Mouse (Mus musculus) limb, embryonic 11.5 days (tissue): ENCODE data around the gene Sgsm2. TPM values are rescaled to one million over a fixed set of nuclear protein-coding genes. Genes with fewer than 3 reads are reported as not detected.

Experiments used
- ATAC-seq: fragments of 200-750 bp; cut with Nextera tagmentation; 2 replicates; pipeline ENCODE4 v1.8.0; 2017; ENCODE audit warnings: low read depth; ENCODE audit not compliant: insufficient number of reproducible peaks, low FRiP score, low TSS enrichment
- DNase-seq: peaks from one replicate; pipeline ENCODE4 v3.0.0-alpha.2; 2015; ENCODE audit warnings: low spot score
- H3K27ac ChIP-seq: fragments of 300-500 bp; sonication (generic); replicated peaks from 2 replicates; pipeline ENCODE4 v1.5.1; 2014; ENCODE audit warnings: low read depth, mild to moderate bottlenecking, low read length
- H3K27me3 ChIP-seq: fragments of 300-500 bp; sonication (generic); 2 replicates; pipeline ENCODE4 v1.6.1; 2014; ENCODE audit warnings: mild to moderate bottlenecking, low read length, mixed read lengths; ENCODE audit not compliant: control insufficient read depth, insufficient read depth
- H3K36me3 ChIP-seq: fragments of 300-500 bp; sonication (generic); 2 replicates; pipeline ENCODE4 v1.6.1; 2014; ENCODE audit warnings: mild to moderate bottlenecking, low read length, moderate library complexity, mixed read lengths; ENCODE audit not compliant: control insufficient read depth, insufficient read depth
- H3K4me1 ChIP-seq: fragments of 300-500 bp; sonication (generic); 2 replicates; pipeline ENCODE4 v1.6.1; 2014; ENCODE audit warnings: low read length, mixed read lengths; ENCODE audit not compliant: control insufficient read depth, insufficient read depth
- H3K4me2 ChIP-seq: fragments of 300-500 bp; sonication (generic); 2 replicates; pipeline ENCODE4 v1.6.1; 2014; ENCODE audit warnings: low read depth, mild to moderate bottlenecking, moderate library complexity; ENCODE audit not compliant: severe bottlenecking
- H3K4me3 ChIP-seq: fragments of 300-500 bp; sonication (generic); 2 replicates; pipeline ENCODE4 v1.5.1; 2014; ENCODE audit warnings: low read depth, low read length
- H3K9ac ChIP-seq: fragments of 300-500 bp; sonication (generic); 2 replicates; pipeline ENCODE4 v1.6.1; 2014; ENCODE audit warnings: mild to moderate bottlenecking, low read length
- H3K9me3 ChIP-seq: fragments of 300-500 bp; sonication (generic); 2 replicates; pipeline ENCODE4 v1.6.1; 2016; ENCODE audit warnings: low read length; ENCODE audit not compliant: control insufficient read depth
- whole genome bisulfite sequencing: fragments of 180-500 bp; shearing (Covaris S2); extraction: QIAGEN DNeasy Blood & Tissue Kit; methylation state at CpG from one replicate; pipeline ENCODE4 v1.1.7; 2014; 5-methylcytosine and 5-hydroxymethylcytosine counted together
- polyA plus RNA-seq: library from polyadenylated mRNA; unstranded; fragments of >200 nt; fragmentation: Nextera tagmentation; extraction: Ambion mirVana; gene quantifications from 2 replicates; pipeline ENCODE4 v1.2.1, GENCODE M21; 2014

Sgsm2 gene
- polyA plus RNA-seq, 1 experiment from 2014 or later, result 3.0 TPM

- Histone ChIP-seq H3K4me3 (no peak overlapping the region), H3K9me3 (no peaks in the 10 kb centered on the region), H3K36me3 (no peaks in the 10 kb centered on the region), H3K27me3 (no peaks in the 10 kb centered on the region), H3K9ac (no peak overlapping the region), H3K27ac (no peak overlapping the region), H3K4me2 (no peak overlapping the region), H3K4me1 (no peaks in the 10 kb centered on the region)
- DNase-seq, result no peak
- 35% methylated on average over 12 of the region's 12 CpGs for WGBS
- no peak for ATAC-seq
Measured at GRCm38 (mm10) chr11:74870991-74871622, 25.8 kb downstream of the Sgsm2 start.

DNA sequence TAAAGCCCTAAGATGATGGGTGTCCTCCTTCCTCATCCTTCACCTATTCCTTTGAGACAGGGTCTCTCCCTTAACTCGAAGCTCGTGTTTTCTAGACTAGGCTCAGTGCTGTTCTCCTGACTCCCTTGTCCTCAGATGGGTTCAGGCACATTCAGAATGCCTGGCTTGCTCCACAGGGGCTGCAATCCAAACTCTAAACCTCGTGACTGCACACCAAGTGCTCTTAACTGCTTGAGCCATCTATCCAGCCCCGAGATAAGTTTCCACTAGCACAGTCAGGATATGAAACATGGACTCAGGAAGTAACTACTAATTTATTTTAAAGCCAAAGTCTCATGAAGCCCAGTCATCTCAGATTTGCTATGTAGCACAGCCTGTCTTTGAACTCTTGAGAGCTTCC lies 26.3 kb downstream of the Sgsm2 start:
- Histone ChIP-seq H3K9me3 (no peaks in the 10 kb centered on the region), H3K4me2 (no peak overlapping the region), H3K4me1 (no peaks in the 10 kb centered on the region), H3K36me3 (no peaks in the 10 kb centered on the region), H3K27ac (no peak overlapping the region), H3K4me3 (no peak overlapping the region), H3K9ac (no peak overlapping the region), H3K27me3 (no peaks in the 10 kb centered on the region)
- WGBS, result 74% methylated on average over 4 of the region's 4 CpGs
- ATAC-seq (no peak), DNase-seq (no peak)

GRCm38 (mm10) chr11:74869603-74870002 lies 27.3 kb downstream of the Sgsm2 start:
- no peak overlapping the region for H3K27ac ChIP-seq
- H3K9ac ChIP-seq, result no peak overlapping the region
- no peak for DNase-seq
- no peaks in the 10 kb centered on the region for H3K36me3 ChIP-seq
- ATAC-seq, result no peak
- H3K4me3 ChIP-seq, result no peak overlapping the region
- no peaks in the 10 kb centered on the region for H3K9me3 ChIP-seq
- no peaks in the 10 kb centered on the region for H3K27me3 ChIP-seq
- no peak overlapping the region for H3K4me2 ChIP-seq
- no peaks in the 10 kb centered on the region for H3K4me1 ChIP-seq
- 92% methylated on average over 6 of the region's 6 CpGs for WGBS

DNA sequence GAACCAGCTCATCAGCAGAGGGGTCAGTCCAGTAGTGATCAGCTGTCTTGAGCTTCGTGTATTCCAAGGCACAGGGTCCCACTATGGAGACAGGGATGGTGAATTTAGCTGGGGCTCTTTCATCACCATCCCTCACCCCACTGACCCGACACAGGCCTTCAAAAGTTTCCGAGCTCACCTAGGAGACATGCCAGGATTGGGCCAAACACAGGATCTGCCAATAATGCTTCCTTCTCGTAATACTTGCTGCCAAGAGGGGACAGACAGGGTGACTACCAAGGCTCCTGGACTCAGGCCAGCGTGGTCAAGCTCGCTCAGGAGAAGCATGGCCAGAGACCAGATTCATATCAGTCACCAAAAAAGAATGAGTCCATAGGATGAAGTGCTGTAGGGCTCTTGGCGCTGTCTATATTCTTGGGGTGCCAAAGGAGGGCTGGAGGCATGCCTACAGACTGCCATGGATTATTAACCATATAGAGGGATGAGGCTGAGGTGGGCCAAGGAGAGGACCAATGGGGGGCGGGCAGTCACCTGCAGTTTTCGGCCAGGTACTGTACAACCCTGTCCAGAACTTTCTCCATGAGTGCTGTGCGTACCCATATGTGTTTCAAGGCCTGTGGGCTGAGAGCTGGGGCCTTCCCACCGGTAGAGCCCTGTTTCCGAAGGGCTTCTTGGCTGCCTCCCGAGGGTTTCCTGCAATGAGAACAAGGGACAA lies 28.7 kb downstream of the Sgsm2 start:
- Histone ChIP-seq H3K27me3 (no peaks in the 10 kb centered on the region), H3K4me3 (no peak overlapping the region), H3K27ac (no peak overlapping the region), H3K4me2 (no peak overlapping the region), H3K9me3 (no peaks in the 10 kb centered on the region), H3K4me1 (no peaks in the 10 kb centered on the region), H3K9ac (no peak overlapping the region), H3K36me3 (no peaks in the 10 kb centered on the region)
- DNase-seq (no peak), ATAC-seq (no peak)
- WGBS, result 91% methylated on average over 13 of the region's 13 CpGs

- H3K9me3 ChIP-seq, result no peaks in the 10 kb centered on the region
- 89% methylated on average over 2 of the region's 2 CpGs for WGBS
- no peaks in the 10 kb centered on the region for H3K27me3 ChIP-seq
- no peak for ATAC-seq
- no peak overlapping the region for H3K27ac ChIP-seq
- no peak overlapping the region for H3K4me3 ChIP-seq
- DNase-seq, result no peak
- H3K4me2 ChIP-seq, result no peak overlapping the region
- H3K36me3 ChIP-seq, result no peaks in the 10 kb centered on the region
- H3K4me1 ChIP-seq, result no peaks in the 10 kb centered on the region
- H3K9ac ChIP-seq, result no peak overlapping the region
Measured at GRCm38 (mm10) chr11:74867181-74867580, 29.7 kb downstream of the Sgsm2 start.

- Histone ChIP-seq H3K27ac (no peak overlapping the region), H3K4me3 (no peak overlapping the region), H3K27me3 (no peaks in the 10 kb centered on the region), H3K4me2 (no peak overlapping the region), H3K9me3 (no peaks in the 10 kb centered on the region), H3K9ac (no peak overlapping the region), H3K36me3 (no peaks in the 10 kb centered on the region), H3K4me1 (no peaks in the 10 kb centered on the region)
- ATAC-seq (no peak), DNase-seq (no peak)
- WGBS, result 81% methylated on average over 4 of the region's 4 CpGs
Measured at GRCm38 (mm10) chr11:74866640-74867039, 30.2 kb downstream of the Sgsm2 start.

DNA sequence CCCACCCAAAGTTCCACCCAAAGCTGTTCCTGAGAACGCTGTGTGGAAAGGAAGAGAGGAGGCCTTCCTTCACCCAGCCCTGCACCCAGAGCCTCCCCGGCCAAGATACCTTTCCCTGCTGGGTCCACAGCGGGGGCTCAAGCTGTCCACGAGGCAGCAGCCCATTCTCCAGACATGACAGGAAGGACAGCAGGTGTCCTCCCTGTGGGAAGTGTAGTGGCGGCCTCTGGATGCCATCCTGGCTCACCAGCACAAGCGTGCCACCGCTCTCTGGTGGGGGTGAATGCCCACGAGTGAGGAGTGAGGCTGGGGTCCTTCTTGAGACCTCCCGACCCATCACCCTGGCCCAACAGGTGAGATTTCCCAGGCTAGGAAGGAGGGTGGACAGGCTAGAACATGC lies 31.6 kb downstream of the Sgsm2 start:
- Histone ChIP-seq H3K4me1 (no peaks in the 10 kb centered on the region), H3K4me2 (no peak overlapping the region), H3K36me3 (no peaks in the 10 kb centered on the region), H3K9me3 (no peaks in the 10 kb centered on the region), H3K4me3 (no peak overlapping the region), H3K27me3 (no peaks in the 10 kb centered on the region), H3K9ac (no peak overlapping the region), H3K27ac (no peak overlapping the region)
- DNase-seq (no peak), ATAC-seq (no peak)
- 84% methylated on average over 9 of the region's 9 CpGs for WGBS

DNA sequence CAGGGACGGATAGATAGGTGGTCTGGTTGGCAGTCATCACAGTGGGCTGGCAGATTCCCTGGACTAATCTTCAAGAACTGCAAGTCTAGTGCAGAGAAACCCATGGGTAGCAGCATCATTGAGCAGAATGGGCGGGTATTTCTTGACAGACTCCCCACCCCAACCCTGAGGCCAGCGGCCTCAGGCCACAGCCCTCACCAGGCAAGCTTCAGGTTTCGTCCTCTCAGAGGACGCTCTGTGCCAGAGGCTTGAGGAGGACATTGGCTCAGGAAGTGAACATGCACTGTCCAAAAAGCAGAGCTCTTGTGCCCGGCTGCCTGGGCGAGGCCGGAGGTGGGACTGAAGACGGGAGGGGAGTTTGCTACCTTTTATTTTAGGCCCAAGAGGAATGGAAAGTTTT lies 32.4 kb downstream of the Sgsm2 start:
- Histone ChIP-seq H3K36me3 (no peaks in the 10 kb centered on the region), H3K27ac (no peak overlapping the region), H3K27me3 (no peaks in the 10 kb centered on the region), H3K4me3 (no peak overlapping the region), H3K9ac (no peak overlapping the region), H3K9me3 (no peaks in the 10 kb centered on the region), H3K4me2 (no peak overlapping the region), H3K4me1 (no peaks in the 10 kb centered on the region)
- no peak for DNase-seq
- 85% methylated on average over 9 of the region's 9 CpGs for WGBS
- no peak for ATAC-seq
